Mouse (Mus musculus) neural tube, embryonic 11.5 days (tissue): ENCODE results near the gene Ephb6. TPM values are rescaled to one million over a fixed set of nuclear protein-coding genes. Genes with fewer than 3 reads are reported as not detected.

Source experiments
- ATAC-seq: fragments of 200-750 bp; cut with Nextera tagmentation; 2 replicates; pipeline ENCODE4 v1.8.0; 2017; ENCODE audit warnings: moderate number of reproducible peaks, mild to moderate bottlenecking, moderate TSS enrichment, moderate library complexity; ENCODE audit not compliant: insufficient read depth, low FRiP score, low TSS enrichment
- DNase-seq: peaks from one replicate; pipeline ENCODE4 v3.0.0-alpha.2; 2015; ENCODE audit warnings: low spot score
- H3K27ac ChIP-seq: fragments of 300-500 bp; sonication (generic); 2 replicates; pipeline ENCODE4 v1.5.1; 2014; ENCODE audit warnings: low read depth, mild to moderate bottlenecking, low read length
- H3K27me3 ChIP-seq: fragments of 300-500 bp; sonication (generic); 2 replicates; pipeline ENCODE4 v1.6.1; 2014; ENCODE audit warnings: mild to moderate bottlenecking, low read length, mixed read lengths; ENCODE audit not compliant: control insufficient read depth, insufficient read depth
- H3K36me3 ChIP-seq: fragments of 300-500 bp; sonication (generic); 2 replicates; pipeline ENCODE4 v1.6.1; 2014; ENCODE audit warnings: mild to moderate bottlenecking, low read length, moderate library complexity, mixed read lengths; ENCODE audit not compliant: control insufficient read depth, insufficient read depth
- H3K4me1 ChIP-seq: fragments of 300-500 bp; sonication (generic); 2 replicates; pipeline ENCODE4 v1.6.1; 2014; ENCODE audit warnings: low read length, mixed read lengths; ENCODE audit not compliant: control insufficient read depth, insufficient read depth
- H3K4me2 ChIP-seq: fragments of 300-500 bp; sonication (generic); 2 replicates; pipeline ENCODE4 v1.6.1; 2014; ENCODE audit warnings: low read depth, mild to moderate bottlenecking, moderate library complexity
- H3K4me3 ChIP-seq: fragments of 300-500 bp; sonication (generic); 2 replicates; pipeline ENCODE4 v1.5.1; 2014; ENCODE audit warnings: low read depth, low read length
- H3K9ac ChIP-seq: fragments of 300-500 bp; sonication (generic); 2 replicates; pipeline ENCODE4 v1.6.1; 2014; ENCODE audit warnings: mild to moderate bottlenecking, low read length
- H3K9me3 ChIP-seq: fragments of 300-500 bp; sonication (generic); 2 replicates; pipeline ENCODE4 v1.6.1; 2016; ENCODE audit warnings: low read length; ENCODE audit not compliant: control insufficient read depth
- WGBS: fragments of 180-500 bp; shearing (Covaris S2); extraction: QIAGEN DNeasy Blood & Tissue Kit; methylation state at CpG from one replicate; pipeline ENCODE4 v1.1.7; 2014; 5-methylcytosine and 5-hydroxymethylcytosine counted together
- polyA plus RNA-seq: library from polyadenylated mRNA; unstranded; fragments of >200 nt; fragmentation: Nextera tagmentation; extraction: Ambion mirVana; gene quantifications from 2 replicates; pipeline ENCODE4 v1.2.1, GENCODE M21; 2014

Gene Ephb6
- polyA plus RNA-seq, 1 experiment from 2014 or later: 10.8 TPM

DNA sequence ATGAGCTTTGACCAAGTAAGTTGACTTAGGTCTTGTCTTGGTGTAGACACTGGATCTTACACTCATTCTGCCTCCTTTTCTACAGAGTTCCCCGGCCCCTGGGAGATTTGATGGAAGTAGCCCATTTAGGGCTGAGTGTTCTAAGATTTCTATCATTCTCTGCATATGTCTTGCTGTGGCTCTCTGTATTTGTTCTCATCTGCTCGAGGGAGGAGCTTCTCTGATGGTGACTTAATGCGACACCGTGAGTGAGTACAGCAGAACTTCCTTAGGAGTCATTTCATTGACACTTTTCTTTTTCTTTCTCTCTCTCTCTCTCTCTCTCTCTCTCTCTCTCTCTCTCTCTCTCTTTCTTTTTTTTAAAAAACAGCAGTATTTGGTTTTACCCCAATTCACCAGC, 38.3 kb upstream of the Ephb6 start:
- 87% methylated on average over 4 of the region's 4 CpGs for WGBS

DNA sequence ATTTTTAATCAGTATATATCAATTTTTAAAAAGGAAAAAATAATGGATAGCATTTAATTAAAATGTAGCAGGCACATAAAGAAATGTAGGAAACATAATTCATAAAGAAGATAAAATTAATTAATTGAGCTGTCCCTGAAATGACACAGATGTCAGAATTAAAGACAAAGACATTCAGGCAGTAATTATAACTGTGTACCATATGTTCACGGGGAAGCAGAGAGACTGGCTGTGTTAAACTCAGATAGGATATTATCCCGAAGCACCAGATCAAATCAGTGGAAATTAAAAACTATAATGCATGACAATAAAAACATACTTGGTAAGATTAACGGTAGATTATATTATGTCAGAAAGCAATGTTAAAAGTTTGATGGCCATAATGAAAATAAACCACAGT, 36.2 kb upstream of the Ephb6 start:
- 88% methylated on average over 3 of the region's 3 CpGs for WGBS
- Histone ChIP-seq H3K4me2 (no peak overlapping the region), H3K36me3 (no peaks in the 10 kb centered on the region)

More for the DNA sequence above, 38.3 kb upstream of the Ephb6 start:
- no peak overlapping the region for H3K9ac ChIP-seq
- no peaks in the 10 kb centered on the region for H3K9me3 ChIP-seq
- ATAC-seq (no peak), DNase-seq (no peak)
- H3K27ac ChIP-seq: no peak overlapping the region
- H3K4me3 ChIP-seq: no peak overlapping the region
- no peak overlapping the region for H3K4me2 ChIP-seq
- no peaks in the 10 kb centered on the region for H3K36me3 ChIP-seq
- no peaks in the 10 kb centered on the region for H3K4me1 ChIP-seq
- no peaks in the 10 kb centered on the region for H3K27me3 ChIP-seq

DNA sequence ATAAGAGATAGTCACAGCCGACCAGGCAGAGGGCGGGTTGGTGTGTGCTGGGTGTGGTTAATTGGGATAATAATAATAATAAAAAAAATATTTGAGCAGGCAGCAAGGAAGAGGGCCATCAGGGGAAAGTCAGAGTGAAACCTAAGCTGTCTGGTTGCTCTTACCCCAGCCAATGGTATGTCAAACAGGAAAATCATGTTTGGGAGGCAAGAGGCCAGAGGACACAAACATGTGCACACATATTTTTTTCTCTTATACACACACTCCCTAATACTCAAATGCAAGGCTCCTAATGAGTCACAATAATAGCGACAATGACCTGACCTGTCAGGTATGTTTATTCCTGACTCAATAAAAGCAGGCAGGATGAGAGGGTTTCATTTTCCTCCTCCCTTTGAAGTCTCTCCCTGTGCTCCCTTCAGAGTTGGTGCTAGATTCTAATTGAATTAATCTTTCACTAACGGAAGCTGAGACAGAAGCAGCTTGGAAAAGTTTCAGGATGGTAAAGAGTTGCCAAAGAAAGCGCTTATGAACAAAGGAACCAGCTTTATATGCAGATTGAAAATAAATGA, 28.7 kb upstream of the Ephb6 start:
- WGBS: 66% methylated on average over 5 of the region's 5 CpGs
- Histone ChIP-seq H3K27ac (no peak overlapping the region), H3K27me3 (no peaks in the 10 kb centered on the region), H3K4me3 (no peak overlapping the region), H3K4me1 (no peaks in the 10 kb centered on the region), H3K4me2 (no peak overlapping the region), H3K9me3 (no peaks in the 10 kb centered on the region), H3K36me3 (no peaks in the 10 kb centered on the region), H3K9ac (no peak overlapping the region)
- no peak for ATAC-seq
- no peak for DNase-seq

More for the DNA sequence above, 36.2 kb upstream of the Ephb6 start:
- H3K27me3 ChIP-seq: no peaks in the 10 kb centered on the region
- ATAC-seq: no peak
- no peak overlapping the region for H3K4me3 ChIP-seq
- no peaks in the 10 kb centered on the region for H3K9me3 ChIP-seq
- no peak overlapping the region for H3K27ac ChIP-seq
- no peak for DNase-seq
- H3K4me1 ChIP-seq: no peaks in the 10 kb centered on the region
- no peak overlapping the region for H3K9ac ChIP-seq

DNA sequence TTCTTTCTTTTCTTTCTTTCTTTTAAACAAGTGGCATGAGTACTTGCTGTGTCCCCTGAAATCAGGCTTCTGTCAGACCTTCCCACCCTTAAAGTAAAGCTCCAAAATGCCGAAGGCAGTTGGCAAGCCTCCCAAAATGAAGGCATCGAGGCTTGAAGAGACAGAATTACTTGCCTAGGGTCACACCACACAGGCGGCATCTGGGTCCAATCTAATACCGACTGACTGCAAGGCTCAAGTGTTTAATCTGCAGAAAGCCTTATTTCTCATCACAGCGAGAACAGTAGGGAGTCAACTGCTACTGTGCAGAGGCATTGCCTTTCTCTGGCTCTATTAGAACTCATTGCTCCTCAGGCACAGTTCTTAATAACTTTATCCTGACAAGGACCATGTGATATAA, 28.0 kb upstream of the Ephb6 start:
- Histone ChIP-seq H3K27me3 (no peaks in the 10 kb centered on the region), H3K27ac (no peak overlapping the region), H3K9ac (no peak overlapping the region), H3K9me3 (no peaks in the 10 kb centered on the region), H3K4me1 (no peaks in the 10 kb centered on the region), H3K4me2 (no peak overlapping the region), H3K36me3 (no peaks in the 10 kb centered on the region), H3K4me3 (no peak overlapping the region)
- WGBS: 75% methylated on average over 5 of the region's 5 CpGs
- DNase-seq (peak; percentile 21), ATAC-seq (no peak)

DNA sequence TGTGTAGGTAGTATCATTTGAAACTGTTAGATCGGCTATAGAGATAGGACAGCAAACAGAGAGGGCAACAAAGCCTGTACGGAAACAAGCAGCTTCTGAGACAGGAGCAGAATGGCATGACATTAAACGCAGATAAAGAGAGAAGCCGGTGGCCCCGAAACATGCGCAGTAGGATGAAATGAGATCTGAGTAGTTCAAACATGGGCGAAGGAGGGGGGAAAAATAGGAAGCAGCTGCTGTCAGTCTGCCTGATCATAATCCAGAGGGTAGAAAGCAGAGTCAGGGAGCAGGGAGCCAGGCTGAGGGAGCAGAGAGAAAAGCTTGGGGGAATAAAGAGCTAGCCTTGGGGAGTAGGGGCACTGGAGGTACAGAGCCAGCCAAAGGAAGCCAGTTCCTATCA, 24.0 kb upstream of the Ephb6 start:
- no peaks in the 10 kb centered on the region for H3K36me3 ChIP-seq
- no peak overlapping the region for H3K4me2 ChIP-seq
- DNase-seq: no peak
- WGBS: 70% methylated on average over 7 of the region's 7 CpGs
- H3K4me3 ChIP-seq: no peak overlapping the region
- H3K27ac ChIP-seq: no peak overlapping the region
- ATAC-seq: no peak
- no peaks in the 10 kb centered on the region for H3K9me3 ChIP-seq
- no peak overlapping the region for H3K9ac ChIP-seq
- no peaks in the 10 kb centered on the region for H3K4me1 ChIP-seq
- H3K27me3 ChIP-seq: no peaks in the 10 kb centered on the region

DNA sequence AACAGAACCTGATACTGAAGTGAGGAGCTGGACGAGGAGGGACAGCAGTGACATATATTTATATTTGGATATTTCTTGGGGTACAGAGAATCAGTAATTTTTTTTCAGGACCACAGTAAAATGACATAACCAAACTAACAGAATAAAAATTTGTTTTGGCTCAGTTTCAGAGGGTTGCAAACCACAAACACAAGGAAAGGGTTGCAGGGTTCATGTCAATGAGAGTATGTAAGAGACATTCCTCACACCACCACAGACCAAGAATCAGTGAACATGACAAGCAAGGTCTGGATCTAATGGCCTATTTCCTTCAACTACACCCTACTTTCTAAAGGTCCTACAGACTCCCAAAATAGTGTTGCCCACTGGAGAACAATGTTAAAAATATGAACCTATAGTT, 23.1 kb upstream of the Ephb6 start:
- ATAC-seq: no peak
- no peak for DNase-seq
- no peak overlapping the region for H3K9ac ChIP-seq
- H3K36me3 ChIP-seq: no peaks in the 10 kb centered on the region
- H3K9me3 ChIP-seq: no peaks in the 10 kb centered on the region
- no peaks in the 10 kb centered on the region for H3K27me3 ChIP-seq
- H3K4me1 ChIP-seq: no peaks in the 10 kb centered on the region
- WGBS: 88% methylated on average over 1 of the region's 1 CpGs
- H3K4me2 ChIP-seq: no peak overlapping the region
- H3K27ac ChIP-seq: no peak overlapping the region
- no peak overlapping the region for H3K4me3 ChIP-seq

DNA sequence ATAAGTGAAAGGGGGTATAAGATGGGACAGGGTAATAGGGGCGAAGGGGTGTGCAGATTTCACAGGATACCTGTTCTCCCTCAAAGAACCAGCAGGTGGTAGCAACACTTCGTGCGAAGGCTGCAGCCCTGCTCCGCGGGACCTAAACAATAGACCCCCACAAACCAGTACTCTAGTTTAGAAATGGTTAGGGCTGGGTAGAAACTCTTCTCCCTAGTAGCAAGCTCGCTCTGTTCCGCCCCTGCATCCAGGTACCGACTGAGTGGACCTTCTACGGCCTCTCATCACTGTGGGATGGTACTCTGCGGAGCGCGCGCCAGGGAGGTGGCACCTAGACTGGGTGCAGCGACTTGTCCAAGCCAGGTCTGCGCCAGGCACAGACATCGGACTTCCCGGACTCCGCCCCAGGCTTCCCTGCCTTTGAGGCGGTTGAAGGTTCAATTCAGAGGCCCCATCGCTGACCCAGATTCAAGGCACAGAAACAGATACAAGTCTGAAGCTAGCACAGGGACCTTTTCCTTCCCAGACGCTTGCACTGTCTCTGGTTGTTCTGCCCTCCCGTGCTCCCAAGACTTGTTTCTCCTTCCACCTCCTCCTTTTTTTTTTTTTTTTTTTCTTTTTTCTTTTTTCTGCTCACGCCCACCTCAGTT, 756 bp upstream of the Ephb6 start:
- ATAC-seq: peak; percentile 73
- WGBS: under 1% methylated on average over 23 of the region's 23 CpGs

DNA sequence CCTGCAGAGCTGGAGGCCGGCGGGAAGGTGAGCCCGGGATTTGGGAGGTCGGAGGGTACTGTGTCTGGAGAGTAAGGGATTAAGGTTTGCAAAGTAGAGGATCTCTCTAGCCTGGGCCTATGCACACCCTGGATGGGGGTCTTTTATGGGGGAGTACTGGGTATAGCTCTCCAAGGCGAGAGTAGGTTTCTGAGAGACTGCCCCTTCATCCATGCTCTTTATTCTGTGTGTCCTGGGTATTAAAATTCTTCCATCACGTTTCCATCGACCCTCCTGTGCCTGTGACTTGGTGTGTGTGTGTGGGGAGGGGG, 467 bp downstream of the Ephb6 start:
- Histone ChIP-seq H3K9ac (peak overlapping the region; percentile 67), H3K4me2 (peak overlapping the region; percentile 91), H3K27me3 (no peaks in the 10 kb centered on the region), H3K9me3 (no peaks in the 10 kb centered on the region), H3K4me1 (0 out of 2 replicates have a peak, but pooled peaks cover 5% of the 10 kb centered on the region), H3K4me3 (peak overlapping the region; percentile 55), H3K27ac (no peak overlapping the region), H3K36me3 (no peaks in the 10 kb centered on the region)
- DNase-seq (peak; percentile 16), ATAC-seq (peak; percentile 60)
- WGBS: 0% methylated on average over 7 of the region's 7 CpGs

More for the DNA sequence above, 756 bp upstream of the Ephb6 start:
- Histone ChIP-seq H3K4me1 (0 out of 2 replicates have a peak, but pooled peaks cover 5% of the 10 kb centered on the region), H3K9me3 (no peaks in the 10 kb centered on the region), H3K27me3 (no peaks in the 10 kb centered on the region), H3K9ac (peak overlapping the region; percentile 67), H3K36me3 (no peaks in the 10 kb centered on the region), H3K4me3 (peak overlapping the region; percentile 55), H3K27ac (peak overlapping the region; percentile 58; the same call in 1 of the 2 replicates), H3K4me2 (peak overlapping the region; percentile 91)
- peak; percentile 76 for DNase-seq

DNA sequence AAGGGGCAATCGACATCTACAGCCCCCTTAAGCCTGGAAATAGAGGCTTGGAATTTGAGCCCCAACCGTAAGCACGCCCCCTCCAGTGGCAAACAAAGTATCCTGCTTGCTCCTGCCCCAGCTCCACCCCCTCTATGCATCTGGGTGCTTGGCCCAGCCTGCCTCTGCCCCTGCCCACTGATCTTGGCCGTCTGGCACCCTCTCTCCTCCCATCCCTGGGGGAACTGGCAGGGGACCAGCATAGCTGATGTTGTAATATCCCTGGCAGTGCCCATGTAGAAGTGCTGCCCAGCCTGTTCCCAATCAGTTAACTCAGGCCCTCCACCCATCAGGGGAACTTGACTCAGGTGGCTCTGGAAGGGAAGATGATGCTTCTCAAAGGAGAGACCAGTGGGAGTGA, 932 bp downstream of the Ephb6 start:
- 0 out of 2 replicates have a peak, but pooled peaks cover 5% of the 10 kb centered on the region for H3K4me1 ChIP-seq
- H3K4me3 ChIP-seq: peak overlapping the region; percentile 55
- no peaks in the 10 kb centered on the region for H3K36me3 ChIP-seq
- H3K4me2 ChIP-seq: peak overlapping the region; percentile 91
- ATAC-seq (no peak), DNase-seq (no peak)
- H3K27me3 ChIP-seq: no peaks in the 10 kb centered on the region
- no peak overlapping the region for H3K27ac ChIP-seq
- peak overlapping the region; percentile 67 for H3K9ac ChIP-seq
- no peaks in the 10 kb centered on the region for H3K9me3 ChIP-seq
- 24% methylated on average over 4 of the region's 4 CpGs for WGBS
